In the genomic region with DNA sequence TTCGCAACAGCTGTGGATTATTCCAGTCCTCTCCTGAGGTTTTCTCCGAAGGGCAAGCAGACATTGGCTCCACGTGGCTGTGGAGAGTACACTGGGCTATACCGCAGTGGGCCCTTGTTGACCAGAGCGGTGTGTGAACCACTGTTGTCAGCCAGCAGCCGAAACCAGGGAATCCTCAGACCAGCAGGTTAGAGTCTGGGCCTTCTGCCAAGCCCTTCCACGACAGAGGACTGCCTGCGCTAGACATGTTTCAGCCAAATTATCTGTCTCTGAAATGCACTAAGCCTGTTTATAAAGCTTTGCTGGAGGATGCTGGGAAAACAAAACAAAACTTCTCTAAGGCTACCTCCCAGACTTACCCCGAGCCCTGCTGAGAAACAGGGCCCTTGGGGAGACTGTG, we compare ENCODE assay signal across 11 mouse cellular contexts. TPM values are rescaled to one million over a fixed set of nuclear protein-coding genes. Genes with fewer than 3 reads are reported as not detected.
DNase-seq lines count a peak whose midpoint lies in the region; ATAC-seq lines count a peak whose summit lies in the region.
"Had no signal": no experiment of that assay in that cellular context is flagged by ENCODE, and none has a peak within 500 bp of the region (broad histone marks: within the 10 kb centered on the region; RNA-seq: fewer than 3 reads in every experiment).

No protein-coding gene starts in this region.

- no peak for DNase-seq in heart, adult 9 months (ENCODE audit: low spot score in 2 of 2)
- peak; percentile 50 for DNase-seq in NIH3T3 (ENCODE audit: low read depth)
- DNase-seq in embryonic facial prominence, embryonic 14.5 days (ENCODE audit: low spot score), result peak; percentile 77
- no peak for DNase-seq in limb, embryonic 10.5 days (ENCODE audit: low spot score)
- no peak for DNase-seq in c-Kit-positive CD71-positive TER-119-positive erythroid progenitor cells, embryonic 14.5 days (ENCODE audit: low spot score)
- no peak for DNase-seq in ovary, adult 18-20 months (ENCODE audit: low spot score)
- DNase-seq: lung, postnatal 36 days; thymus, postnatal 4 days had no signal

- no peaks in the 10 kb centered on the region for H3K27me3 ChIP-seq in heart, embryonic 13.5 days (replicated peaks)
- no peaks in the 10 kb centered on the region for H3K27me3 ChIP-seq in embryonic facial prominence, embryonic 14.5 days (replicated peaks; ENCODE audit: control insufficient read depth, insufficient read depth, low read length)
- H3K27me3 ChIP-seq in limb, embryonic 10.5 days (ENCODE audit: low read depth, poor library complexity, severe bottlenecking), result no peaks in the 10 kb centered on the region
- H3K27me3 ChIP-seq: Patski had no signal

- no peak for ATAC-seq in heart, embryonic 13.5 days (ENCODE audit: extremely low read depth, insufficient number of reproducible peaks, low FRiP score, low TSS enrichment)
- ATAC-seq in embryonic facial prominence, embryonic 14.5 days (ENCODE audit: low read depth), result no peak
- ATAC-seq: Patski had no signal

- H3K4me1 ChIP-seq in heart, embryonic 13.5 days, result peaks cover 42% of the 10 kb centered on the region
- H3K4me1 ChIP-seq in embryonic facial prominence, embryonic 14.5 days (ENCODE audit: control insufficient read depth, insufficient read depth, low read length), result 0 out of 2 replicates have a peak, but pooled peaks cover 9% of the 10 kb centered on the region
- peaks cover 40% of the 10 kb centered on the region for H3K4me1 ChIP-seq in limb, embryonic 10.5 days

- no peaks in the 10 kb centered on the region for H3K36me3 ChIP-seq in heart, embryonic 13.5 days
- no peaks in the 10 kb centered on the region for H3K36me3 ChIP-seq in embryonic facial prominence, embryonic 14.5 days (ENCODE audit: control insufficient read depth, insufficient read depth, low read length)
- no peaks in the 10 kb centered on the region for H3K36me3 ChIP-seq in limb, embryonic 10.5 days

- H3K9ac ChIP-seq in heart, embryonic 13.5 days, result peak overlapping the region; percentile 55
- no peak overlapping the region for H3K9ac ChIP-seq in embryonic facial prominence, embryonic 14.5 days (ENCODE audit: low read depth, low read length)

- H3K4me2 ChIP-seq in heart, embryonic 13.5 days, result no peak overlapping the region
- no peak overlapping the region for H3K4me2 ChIP-seq in embryonic facial prominence, embryonic 14.5 days (ENCODE audit: low read depth, low read length)

- WGBS in heart, embryonic 13.5 days, result 29% methylated on average over 9 of the region's 9 CpGs
- WGBS in embryonic facial prominence, embryonic 14.5 days, result 35% methylated on average over 9 of the region's 9 CpGs
- WGBS in limb, embryonic 10.5 days, result 83% methylated on average over 9 of the region's 9 CpGs

- H3K27ac ChIP-seq in heart, embryonic 13.5 days (replicated peaks), result peak overlapping the region; percentile 78
- H3K27ac ChIP-seq in embryonic facial prominence, embryonic 14.5 days (replicated peaks; ENCODE audit: low read depth, low read length), result 0 out of 2 replicates have a peak overlapping the region, but pooled peaks have one; percentile 11
- peak overlapping the region; percentile 53; the same call in 1 of the 2 replicates for H3K27ac ChIP-seq in limb, embryonic 10.5 days
- H3K27ac ChIP-seq: heart, adult 2 months had no signal

- no peak overlapping the region for H3K4me3 ChIP-seq in heart, embryonic 13.5 days
- no peak overlapping the region for H3K4me3 ChIP-seq in embryonic facial prominence, embryonic 14.5 days (ENCODE audit: low read depth, low read length)
- H3K4me3 ChIP-seq in limb, embryonic 10.5 days, result no peak overlapping the region
- H3K4me3 ChIP-seq: heart, adult 2 months had no signal

- H3K9me3 ChIP-seq in heart, embryonic 13.5 days, result no peaks in the 10 kb centered on the region
- H3K9me3 ChIP-seq in embryonic facial prominence, embryonic 14.5 days (ENCODE audit: control insufficient read depth, low read length), result no peaks in the 10 kb centered on the region
- H3K9me3 ChIP-seq in limb, embryonic 10.5 days (replicated peaks), result no peaks in the 10 kb centered on the region

RNA-seq across cellular contexts. Expression of a gene that starts 4.7 kb away (rescaled TPM):
- 29.0 and 32.4 TPM in 2 replicates for polyA plus RNA-seq in heart, embryonic 13.5 days (2015; fragmentation: Nextera tagmentation; extraction: Ambion mirVana)
- 14.9 and 18.8 TPM in 2 replicates for polyA plus RNA-seq in embryonic facial prominence, embryonic 14.5 days (2014; fragmentation: Nextera tagmentation; extraction: Ambion mirVana)
- polyA plus RNA-seq in limb, embryonic 10.5 days (2016; fragmentation: Nextera tagmentation; extraction: Ambion mirVana), result 15.7 and 16.5 TPM in 2 replicates

RNA-seq across cellular contexts. Expression of a gene that starts 16.1 kb away (rescaled TPM):
- polyA plus RNA-seq in heart, embryonic 13.5 days (2015; fragmentation: Nextera tagmentation; extraction: Ambion mirVana), result 9.5 and 10.8 TPM in 2 replicates
- polyA plus RNA-seq in embryonic facial prominence, embryonic 14.5 days (2014; fragmentation: Nextera tagmentation; extraction: Ambion mirVana), result 29.0 and 37.0 TPM in 2 replicates
- polyA plus RNA-seq in limb, embryonic 10.5 days (2016; fragmentation: Nextera tagmentation; extraction: Ambion mirVana), result 16.6 and 24.2 TPM in 2 replicates

RNA-seq across cellular contexts. Expression of a gene that starts 43.7 kb away (rescaled TPM):
- polyA plus RNA-seq in heart, embryonic 13.5 days (2015; fragmentation: Nextera tagmentation; extraction: Ambion mirVana), result 0.29 and 0.48 TPM in 2 replicates
- polyA plus RNA-seq in embryonic facial prominence, embryonic 14.5 days (2014; fragmentation: Nextera tagmentation; extraction: Ambion mirVana), result not detected in 2 replicates
- 0.28 TPM in 1 of 2 replicates, not detected in the other for polyA plus RNA-seq in limb, embryonic 10.5 days (2016; fragmentation: Nextera tagmentation; extraction: Ambion mirVana)
- polyA plus RNA-seq: heart, adult 2 months had no signal

RNA-seq across cellular contexts. Expression of a gene that starts 43.8 kb away (rescaled TPM):
- 35.2 and 35.8 TPM in 2 replicates for polyA plus RNA-seq in heart, embryonic 13.5 days (2015; fragmentation: Nextera tagmentation; extraction: Ambion mirVana)
- 47.9 and 51.3 TPM in 2 replicates for polyA plus RNA-seq in embryonic facial prominence, embryonic 14.5 days (2014; fragmentation: Nextera tagmentation; extraction: Ambion mirVana)
- 60.7 and 68.0 TPM in 2 replicates for polyA plus RNA-seq in limb, embryonic 10.5 days (2016; fragmentation: Nextera tagmentation; extraction: Ambion mirVana)

RNA-seq across cellular contexts. Expression of a gene that starts 48.1 kb away (rescaled TPM):
- polyA plus RNA-seq in heart, embryonic 13.5 days (2015; fragmentation: Nextera tagmentation; extraction: Ambion mirVana), result 16.5 and 20.8 TPM in 2 replicates
- 21.5 and 23.4 TPM in 2 replicates for polyA plus RNA-seq in embryonic facial prominence, embryonic 14.5 days (2014; fragmentation: Nextera tagmentation; extraction: Ambion mirVana)
- polyA plus RNA-seq in limb, embryonic 10.5 days (2016; fragmentation: Nextera tagmentation; extraction: Ambion mirVana), result 21.8 and 25.4 TPM in 2 replicates

Comparison
In these comparisons a context has a peak if more than half of its experiments do, and no peak if none do; other contexts are left out.
1. H3K27ac ChIP-seq: peak in every context shown above with its lines; median percentile 78 in heart, embryonic 13.5 days; 53 in limb, embryonic 10.5 days; 11 in embryonic facial prominence, embryonic 14.5 days.
2. DNase-seq: peak in NIH3T3 (single experiment) and embryonic facial prominence, embryonic 14.5 days (single experiment); none in heart, adult 9 months (0 of 2), limb, embryonic 10.5 days (single experiment), c-Kit-positive CD71-positive TER-119-positive erythroid progenitor cells, embryonic 14.5 days (single experiment) and ovary, adult 18-20 months (single experiment).